Mouse (Mus musculus): ENCODE data around the gene Fam222b. TPM values are rescaled to one million over a fixed set of nuclear protein-coding genes. Genes with fewer than 3 reads are reported as not detected.
"Not testable (repeated sequence)": the region's sequence is repeated elsewhere in the genome, so short reads cannot be mapped to it uniquely, and the experiment has no call there.

Gene Fam222b
- total RNA-seq, 2 experiments from 2014 or later, result 3.9 to 10.2 TPM

GRCm38 (mm10) chr11:78126739-78127138 lies 32.3 kb downstream of the Fam222b start:
- no peak for ATAC-seq (replicated peaks; ENCODE audit: low FRiP score, low TSS enrichment, poor library complexity, severe bottlenecking)

GRCm38 (mm10) chr11:78129458-78129857 lies 35.0 kb downstream of the Fam222b start:
- ATAC-seq (replicated peaks; ENCODE audit: low FRiP score, low TSS enrichment, poor library complexity, severe bottlenecking), result no peak

- 0 out of 2 replicates have a peak, but pooled peaks have one; percentile 36 for ATAC-seq (replicated peaks; ENCODE audit: low FRiP score, low TSS enrichment, poor library complexity, severe bottlenecking)
These were observed 39.5 kb downstream of the Fam222b start for GRCm38 (mm10) chr11:78133915-78134314.

- no peak for ATAC-seq (replicated peaks; ENCODE audit: low FRiP score, low TSS enrichment, poor library complexity, severe bottlenecking)
These were observed 39.9 kb downstream of the Fam222b start for GRCm38 (mm10) chr11:78134344-78134743.

- ATAC-seq (replicated peaks; ENCODE audit: low FRiP score, low TSS enrichment, poor library complexity, severe bottlenecking), result not testable (repeated sequence)
These were observed 40.9 kb downstream of the Fam222b start for GRCm38 (mm10) chr11:78135314-78135713.

GRCm38 (mm10) chr11:78136132-78136531 lies 41.7 kb downstream of the Fam222b start:
- ATAC-seq (replicated peaks; ENCODE audit: low FRiP score, low TSS enrichment, poor library complexity, severe bottlenecking), result peak; percentile 63

GRCm38 (mm10) chr11:78137584-78137983 lies 43.1 kb downstream of the Fam222b start:
- no peak for ATAC-seq (replicated peaks; ENCODE audit: low FRiP score, low TSS enrichment, poor library complexity, severe bottlenecking)

- ATAC-seq (replicated peaks; ENCODE audit: low FRiP score, low TSS enrichment, poor library complexity, severe bottlenecking), result no peak
These were observed 43.6 kb downstream of the Fam222b start for GRCm38 (mm10) chr11:78138023-78138422.

GRCm38 (mm10) chr11:78140665-78141064 lies 46.2 kb downstream of the Fam222b start:
- ATAC-seq (replicated peaks; ENCODE audit: low FRiP score, low TSS enrichment, poor library complexity, severe bottlenecking), result no peak

GRCm38 (mm10) chr11:78143520-78143919 lies 49.1 kb downstream of the Fam222b start:
- no peak for ATAC-seq (replicated peaks; ENCODE audit: low FRiP score, low TSS enrichment, poor library complexity, severe bottlenecking)

- ATAC-seq (replicated peaks; ENCODE audit: low FRiP score, low TSS enrichment, poor library complexity, severe bottlenecking), result no peak
These were observed 51.7 kb downstream of the Fam222b start for GRCm38 (mm10) chr11:78146168-78146567.

GRCm38 (mm10) chr11:78146707-78147543 lies 52.5 kb downstream of the Fam222b start:
- ATAC-seq (replicated peaks; ENCODE audit: low FRiP score, low TSS enrichment, poor library complexity, severe bottlenecking), result no peak

- ATAC-seq (replicated peaks; ENCODE audit: low FRiP score, low TSS enrichment, poor library complexity, severe bottlenecking), result peak; percentile 55; the same call in 1 of the 2 replicates
These were observed 56.7 kb downstream of the Fam222b start for GRCm38 (mm10) chr11:78151161-78151560.

- no peak for ATAC-seq (replicated peaks; ENCODE audit: low FRiP score, low TSS enrichment, poor library complexity, severe bottlenecking)
These were observed 58.1 kb downstream of the Fam222b start for GRCm38 (mm10) chr11:78152299-78153231.

- no peak for ATAC-seq (replicated peaks; ENCODE audit: low FRiP score, low TSS enrichment, poor library complexity, severe bottlenecking)
These were observed 59.3 kb downstream of the Fam222b start for GRCm38 (mm10) chr11:78153778-78154177.

- no peak for ATAC-seq (replicated peaks; ENCODE audit: low FRiP score, low TSS enrichment, poor library complexity, severe bottlenecking)
These were observed 61.2 kb downstream of the Fam222b start for GRCm38 (mm10) chr11:78155674-78156073.

GRCm38 (mm10) chr11:78156156-78156699 lies 61.8 kb downstream of the Fam222b start:
- ATAC-seq (replicated peaks; ENCODE audit: low FRiP score, low TSS enrichment, poor library complexity, severe bottlenecking), result no peak

GRCm38 (mm10) chr11:78159096-78159495 lies 64.6 kb downstream of the Fam222b start:
- ATAC-seq (replicated peaks; ENCODE audit: low FRiP score, low TSS enrichment, poor library complexity, severe bottlenecking), result peak; percentile 83

GRCm38 (mm10) chr11:78159557-78159956 lies 65.1 kb downstream of the Fam222b start:
- no peak for ATAC-seq (replicated peaks; ENCODE audit: low FRiP score, low TSS enrichment, poor library complexity, severe bottlenecking)

- no peak for ATAC-seq (replicated peaks; ENCODE audit: low FRiP score, low TSS enrichment, poor library complexity, severe bottlenecking)
These were observed 65.7 kb downstream of the Fam222b start for GRCm38 (mm10) chr11:78160171-78160570.
